Mouse (Mus musculus) MEL (cell line): Measurements from ENCODE around the gene Pcdh20.

Experiments used
- MAFK ChIP-seq: IDR thresholded peaks from 2 replicates; pipeline ENCODE4 v1.6.1; 2011; ENCODE audit warnings: low read depth, mild to moderate bottlenecking, low read length, improper control_type of control experiment, borderline replicate concordance
- POLR2A ChIP-seq, 2 experiments: IDR thresholded peaks; 2 replicates each; pipeline ENCODE4 v1.6.1; 2011 to 2012; ENCODE audit warnings: low read length in 2 of 2, mild to moderate bottlenecking in 2 of 2, control low read depth in 1 of 2, improper control_type of control experiment in 1 of 2, low read depth in 1 of 2, moderate library complexity in 1 of 2; ENCODE audit not compliant: control insufficient read depth in 1 of 2, insufficient read depth in 1 of 2, poor library complexity in 1 of 2
- POLR2AphosphoS2 ChIP-seq: IDR thresholded peaks from 2 replicates; pipeline ENCODE4 v1.6.1; 2011; ENCODE audit warnings: low read length, improper control_type of control experiment
- TBP ChIP-seq: IDR thresholded peaks from 2 replicates; pipeline ENCODE4 v1.8.0; 2011; ENCODE audit warnings: low read depth, low read length, improper control_type of control experiment

DNA sequence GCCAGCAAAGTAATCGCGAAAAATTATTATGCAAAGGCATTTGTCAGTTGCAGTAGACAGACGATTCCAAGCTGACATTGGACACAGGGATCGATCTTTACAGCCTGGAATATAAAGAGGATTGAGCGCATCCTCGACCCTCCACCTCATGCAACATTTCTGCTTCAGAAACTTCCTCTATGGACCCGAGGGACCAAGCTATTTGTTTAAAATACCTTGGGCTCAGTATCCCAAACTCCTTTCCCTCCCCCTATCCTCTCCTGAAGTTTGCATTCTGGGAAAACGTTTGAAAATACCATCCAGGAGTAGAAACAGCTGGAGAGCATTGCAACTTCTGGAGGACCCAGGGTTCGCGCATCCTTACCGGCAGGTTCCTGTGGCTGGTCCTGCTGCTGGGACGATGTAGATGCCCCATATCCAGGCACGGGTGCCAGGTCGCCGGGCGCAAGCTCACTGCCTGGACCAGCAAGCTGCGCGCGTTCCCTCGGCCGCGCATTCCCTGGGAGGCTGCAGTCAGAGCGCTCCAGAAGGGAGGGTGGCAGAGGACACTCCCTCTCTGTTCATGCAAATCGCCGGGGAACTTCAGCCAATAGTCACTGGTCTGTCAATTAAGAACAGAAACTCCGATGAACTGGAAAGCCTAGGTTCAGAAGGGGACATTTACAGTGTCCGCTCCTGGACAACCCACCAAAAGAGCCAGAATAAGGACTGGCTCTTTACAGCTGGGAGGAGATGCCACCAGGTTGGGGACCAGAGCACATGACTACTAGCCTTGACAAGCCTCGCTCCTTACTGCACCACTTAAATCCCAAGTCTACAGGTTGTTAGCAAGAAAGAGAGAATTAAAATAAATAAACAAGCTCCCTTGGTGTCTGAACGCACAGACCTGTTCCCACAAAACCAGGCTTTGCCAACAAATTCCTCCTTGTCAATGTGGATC lies at the start of gene Pcdh20:
- no peak for TF ChIP-seq POLR2A (IDR thresholded peaks at IDR 0.05; ENCODE audit: control insufficient read depth in 1 of 2, insufficient read depth in 1 of 2, low read depth in 1 of 2, low read length in 2 of 2, poor library complexity in 1 of 2)
- TF ChIP-seq POLR2AphosphoS2: no peak
- no peak for TF ChIP-seq MAFK
- no peak for TF ChIP-seq TBP
